Mouse (Mus musculus) urinary bladder, postnatal 4 days (tissue): ENCODE data around the gene Nif3l1.

Experiments
- DNase-seq, 2 experiments: peaks; one replicate each; pipeline ENCODE4 v3.0.0; 2021 to 2022; ENCODE audit warnings: low spot score in 2 of 2

Gene Nif3l1

GRCm38 (mm10) chr1:58445143-58445722 lies at the start of gene Nif3l1, which contains the start of gene Ppil3:
Gene Nif3l1 (plus strand): TSS chr1:58445151.
Gene Ppil3 (minus strand): TSS chr1:58445486.
- peak; percentile 84 to 85 for DNase-seq

GRCm38 (mm10) chr1:58395341-58395740 lies 49.6 kb upstream of the Nif3l1 start:
- no peak for DNase-seq

GRCm38 (mm10) chr1:58396179-58396578 lies 48.8 kb upstream of the Nif3l1 start:
- DNase-seq: no peak

- no peak for DNase-seq
Measured at GRCm38 (mm10) chr1:58397731-58398130, 47.2 kb upstream of the Nif3l1 start.

- no peak for DNase-seq
Measured at GRCm38 (mm10) chr1:58401396-58401795, 43.6 kb upstream of the Nif3l1 start.

- DNase-seq: no peak
Measured at GRCm38 (mm10) chr1:58403745-58404144, 41.2 kb upstream of the Nif3l1 start.

GRCm38 (mm10) chr1:58407321-58407720 lies 37.6 kb upstream of the Nif3l1 start:
- no peak for DNase-seq

- DNase-seq: no peak
Measured at GRCm38 (mm10) chr1:58408141-58408540, 36.8 kb upstream of the Nif3l1 start.

GRCm38 (mm10) chr1:58409553-58410197 lies 35.3 kb upstream of the Nif3l1 start:
- no peak for DNase-seq

GRCm38 (mm10) chr1:58410198-58410588 lies 34.8 kb upstream of the Nif3l1 start:
- DNase-seq: no peak

- DNase-seq: no peak
Measured at GRCm38 (mm10) chr1:58410776-58411175, 34.2 kb upstream of the Nif3l1 start.

GRCm38 (mm10) chr1:58415442-58415841 lies 29.5 kb upstream of the Nif3l1 start:
- no peak for DNase-seq

- DNase-seq: no peak
Measured at GRCm38 (mm10) chr1:58416048-58416447, 28.9 kb upstream of the Nif3l1 start.

- DNase-seq: no peak
Measured at GRCm38 (mm10) chr1:58420032-58420431, 24.9 kb upstream of the Nif3l1 start.

GRCm38 (mm10) chr1:58420961-58421360 lies 24.0 kb upstream of the Nif3l1 start:
- no peak for DNase-seq

- DNase-seq: no peak
Measured at GRCm38 (mm10) chr1:58422879-58423278, 22.1 kb upstream of the Nif3l1 start.

- peak; percentile 96 to 98 for DNase-seq
Measured at GRCm38 (mm10) chr1:58423371-58424248, 21.3 kb upstream of the Nif3l1 start, which contains the start of gene Clk1. Gene Clk1 (minus strand): TSS chr1:58424066.

GRCm38 (mm10) chr1:58424551-58424950 lies 20.4 kb upstream of the Nif3l1 start:
- DNase-seq: no peak

GRCm38 (mm10) chr1:58444691-58445090 lies 260 bp upstream of the Nif3l1 start:
- no peak for DNase-seq

- DNase-seq: no peak
Measured at GRCm38 (mm10) chr1:58445861-58446260, 910 bp downstream of the Nif3l1 start.

GRCm38 (mm10) chr1:58447766-58448165 lies 2.8 kb downstream of the Nif3l1 start:
- DNase-seq: no peak

- DNase-seq: no peak
Measured at GRCm38 (mm10) chr1:58448396-58448795, 3.4 kb downstream of the Nif3l1 start.

- DNase-seq: no peak
Measured at GRCm38 (mm10) chr1:58454316-58454715, 9.4 kb downstream of the Nif3l1 start.
